Mouse (Mus musculus): ENCODE measurements around the gene Prr32. TPM values are rescaled to one million over a fixed set of nuclear protein-coding genes. Genes with fewer than 3 reads are reported as not detected.

Prr32 gene
- under 1 TPM; 0.21 to 0.69 TPM for total RNA-seq (2021)
- long read RNA-seq, experiment 1: 0 reads
- long read RNA-seq, experiment 2: 0 reads

GRCm38 (mm10) chrX:45090604-45091003 is at the start of gene Prr32:
TSS of gene Prr32 (plus strand) at chrX:45090904.
- DNase-seq (ENCODE audit: low spot score): no peak

Data from gastrocnemius, adult 18-20 months (tissue).